Mouse (Mus musculus) C2C12 (cell line): Measurements from ENCODE around the gene Mnd1. TPM values are rescaled to one million over a fixed set of nuclear protein-coding genes. Genes with fewer than 3 reads are reported as not detected.

Source experiments
- H3K27me3 ChIP-seq: one replicate; pipeline ENCODE4 v1.6.1; 2011; ENCODE audit not compliant: control insufficient read depth, insufficient read depth, insufficient read length
- H3K36me3 ChIP-seq: one replicate; pipeline ENCODE4 v1.6.1; 2011; ENCODE audit not compliant: control insufficient read depth, insufficient read depth
- H3K4me3 ChIP-seq: one replicate; pipeline ENCODE4 v1.5.1; 2011; ENCODE audit warnings: mild to moderate bottlenecking, control low read depth; ENCODE audit not compliant: poor library complexity, insufficient read depth, severe bottlenecking
- H3K79me2 ChIP-seq: one replicate; pipeline ENCODE4 v1.6.1; 2011; ENCODE audit not compliant: control insufficient read depth, insufficient read depth
- H3K79me3 ChIP-seq: one replicate; pipeline ENCODE4 v1.6.1; 2011; ENCODE audit warnings: low read depth, control low read depth
- H3ac ChIP-seq: one replicate; pipeline ENCODE3; 2011; ENCODE audit warnings: low read depth; ENCODE audit not compliant: control insufficient read depth, insufficient read length
- CEBPB ChIP-seq: IDR thresholded peaks from one replicate; pipeline ENCODE4 v1.6.1; 2011; ENCODE audit warnings: low read depth, mild to moderate bottlenecking, control low read depth, moderate library complexity
- CTCF ChIP-seq: IDR thresholded peaks from one replicate; pipeline ENCODE4 v1.5.1; 2011; ENCODE audit not compliant: control insufficient read depth, insufficient read depth, insufficient read length
- FOSL1 ChIP-seq: IDR thresholded peaks from one replicate; pipeline ENCODE4 v1.8.0; 2011; ENCODE audit warnings: mild to moderate bottlenecking, low read length; ENCODE audit not compliant: poor library complexity, insufficient read depth, severe bottlenecking
- MAX ChIP-seq: IDR thresholded peaks from one replicate; pipeline ENCODE4 v1.6.1; 2011; ENCODE audit warnings: mild to moderate bottlenecking, control low read depth
- MYOD1 ChIP-seq: IDR thresholded peaks from one replicate; pipeline ENCODE4 v1.6.1; 2011; ENCODE audit warnings: low read depth; ENCODE audit not compliant: control insufficient read depth, insufficient read length
- MYOG ChIP-seq: IDR thresholded peaks from one replicate; pipeline ENCODE4 v1.6.1; 2011; ENCODE audit not compliant: control insufficient read depth, insufficient read length; ENCODE audit errors: extremely low read depth
- USF1 ChIP-seq: IDR thresholded peaks from one replicate; pipeline ENCODE4 v1.6.1; 2011; ENCODE audit warnings: low read depth, mild to moderate bottlenecking, control low read depth, moderate library complexity
- long read RNA-seq, 2 experiments: library from polyadenylated mRNA; unstranded; transcript quantifications; one replicate each; pipeline ENCODE4 v2.0.0; 2019 to 2020
- polyA plus RNA-seq: library from polyadenylated mRNA; unstranded; fragments of >200 nt; fragmentation: generic; extraction: Trizol; gene quantifications from one replicate; pipeline ENCODE4 v1.2.1, GENCODE M21; 2012; ENCODE audit warnings: missing spikeins

Gene Mnd1
- 11.1 TPM for polyA plus RNA-seq
- long read RNA-seq, experiment 1, transcript Mnd1-201 (8 exons, 875 nt): major isoform, 10 of 14 reads
- long read RNA-seq, experiment 1, partial matches to known transcripts: 2 of 14 reads
- long read RNA-seq, experiment 1, other reads (novel, unspliced or antisense): 2 of 14 reads
- long read RNA-seq, experiment 2, partial matches to known transcripts: 0 of 4 reads
- long read RNA-seq, experiment 2, other reads (novel, unspliced or antisense): 1 of 4 reads

- no peaks in the 10 kb centered on the region for H3K36me3 ChIP-seq
- H3ac ChIP-seq: peak within 1 kb of the TSS; percentile 81
- H3K79me2 ChIP-seq: no peaks in the 10 kb centered on the region
- no peaks in the 10 kb centered on the region for H3K27me3 ChIP-seq
- TF ChIP-seq CEBPB: no peak
- TF ChIP-seq MAX: peak; percentile 94
- peak; percentile 59 for TF ChIP-seq CTCF
- no peaks in the 10 kb centered on the region for H3K79me3 ChIP-seq
- H3K4me3 ChIP-seq: peak within 1 kb of the TSS; percentile 37
Observed at GRCm38 (mm10) chr3:84155558-84156006, at the start of gene Mnd1. Gene Mnd1 (minus strand): TSS chr3:84155786.

- Histone ChIP-seq H3K27me3 (no peaks in the 10 kb centered on the region), H3K79me3 (no peaks in the 10 kb centered on the region), H3ac (no peak overlapping the region), H3K79me2 (no peaks in the 10 kb centered on the region), H3K4me3 (no peak overlapping the region), H3K36me3 (no peaks in the 10 kb centered on the region)
- TF ChIP-seq CEBPB (no peak), MYOD1 (no peak), MAX (no peak), MYOG (no peak)
Observed at GRCm38 (mm10) chr3:84204640-84205039, 49.1 kb upstream of the Mnd1 start.

GRCm38 (mm10) chr3:84200559-84201420 is 45.2 kb upstream of the Mnd1 start:
- no peaks in the 10 kb centered on the region for H3K27me3 ChIP-seq
- H3K79me2 ChIP-seq: no peaks in the 10 kb centered on the region

DNA sequence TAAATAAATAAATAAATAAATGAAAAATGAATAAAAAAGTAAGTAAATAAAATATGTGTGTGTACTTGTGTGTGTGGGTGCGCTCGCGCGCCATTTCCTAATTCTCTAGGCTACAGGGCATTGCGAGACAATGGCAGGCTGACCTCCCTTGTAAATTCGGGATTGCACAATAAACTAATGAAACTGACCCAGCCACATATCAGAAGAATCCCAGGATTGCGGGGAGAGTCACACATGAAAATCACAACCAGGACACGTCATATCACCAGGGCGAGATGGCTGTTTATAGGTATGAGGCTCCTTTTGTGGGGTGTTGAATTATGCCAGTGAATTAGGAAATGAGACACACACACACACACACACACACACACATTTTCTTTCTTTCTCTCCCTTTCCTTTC is 43.9 kb upstream of the Mnd1 start:
- H3K36me3 ChIP-seq: no peaks in the 10 kb centered on the region
- no peaks in the 10 kb centered on the region for H3K79me2 ChIP-seq
- TF ChIP-seq CTCF (no peak), FOSL1 (no peak), USF1 (no peak), CEBPB (no peak), MYOG (no peak), MYOD1 (no peak), MAX (no peak)
- no peak overlapping the region for H3ac ChIP-seq
- no peaks in the 10 kb centered on the region for H3K79me3 ChIP-seq
- H3K4me3 ChIP-seq: no peak overlapping the region
- H3K27me3 ChIP-seq: no peaks in the 10 kb centered on the region

More at GRCm38 (mm10) chr3:84200559-84201420, 45.2 kb upstream of the Mnd1 start:
- Histone ChIP-seq H3ac (no peak overlapping the region), H3K79me3 (no peaks in the 10 kb centered on the region), H3K4me3 (no peak overlapping the region), H3K36me3 (no peaks in the 10 kb centered on the region)
- TF ChIP-seq CEBPB (no peak), FOSL1 (no peak), MYOG (no peak), MYOD1 (peak; percentile 2)

DNA sequence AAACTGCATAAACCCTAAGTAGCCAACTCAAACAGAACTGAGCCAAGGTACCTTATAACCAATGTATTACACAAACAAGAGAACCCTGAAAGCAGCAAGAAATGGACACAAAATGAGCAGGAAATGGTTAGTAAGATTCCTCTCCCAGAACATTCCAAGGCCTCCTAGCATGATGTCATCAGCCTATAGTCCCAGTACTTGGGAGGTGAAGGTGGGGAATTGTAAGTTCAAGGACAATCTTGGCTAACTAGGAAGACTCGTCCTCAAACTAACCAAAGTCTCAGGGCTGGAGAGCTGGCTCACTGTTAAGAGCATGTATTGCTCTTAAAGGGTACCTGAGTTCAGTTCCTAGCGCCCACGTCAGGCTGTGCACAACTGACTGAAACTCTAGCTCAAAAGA is 42.6 kb upstream of the Mnd1 start:
- TF ChIP-seq FOSL1: no peak
- no peak for TF ChIP-seq CTCF
- TF ChIP-seq MYOD1: no peak
- H3K4me3 ChIP-seq: no peak overlapping the region
- H3K36me3 ChIP-seq: no peaks in the 10 kb centered on the region
- no peaks in the 10 kb centered on the region for H3K27me3 ChIP-seq
- no peaks in the 10 kb centered on the region for H3K79me2 ChIP-seq
- H3K79me3 ChIP-seq: no peaks in the 10 kb centered on the region
- H3ac ChIP-seq: no peak overlapping the region

GRCm38 (mm10) chr3:84193881-84194280 is 38.3 kb upstream of the Mnd1 start:
- H3K36me3 ChIP-seq: no peaks in the 10 kb centered on the region
- H3ac ChIP-seq: no peak overlapping the region
- no peak for TF ChIP-seq USF1
- TF ChIP-seq CTCF: no peak
- TF ChIP-seq CEBPB: no peak
- TF ChIP-seq MYOD1: no peak
- no peak for TF ChIP-seq MAX
- no peak for TF ChIP-seq MYOG
- no peak for TF ChIP-seq FOSL1
- H3K27me3 ChIP-seq: no peaks in the 10 kb centered on the region
- no peaks in the 10 kb centered on the region for H3K79me2 ChIP-seq
- no peaks in the 10 kb centered on the region for H3K79me3 ChIP-seq
- no peak overlapping the region for H3K4me3 ChIP-seq
